Mouse (Mus musculus): ENCODE measurements around the gene Sgms1.
"Not testable (repeated sequence)": the region's sequence is repeated elsewhere in the genome, so short reads cannot be mapped to it uniquely, and the experiment has no call there.

Gene Sgms1

GRCm38 (mm10) chr19:32172511-32172981 lies 217.0 kb downstream of the Sgms1 start:
- no peak for DNase-seq

DNA sequence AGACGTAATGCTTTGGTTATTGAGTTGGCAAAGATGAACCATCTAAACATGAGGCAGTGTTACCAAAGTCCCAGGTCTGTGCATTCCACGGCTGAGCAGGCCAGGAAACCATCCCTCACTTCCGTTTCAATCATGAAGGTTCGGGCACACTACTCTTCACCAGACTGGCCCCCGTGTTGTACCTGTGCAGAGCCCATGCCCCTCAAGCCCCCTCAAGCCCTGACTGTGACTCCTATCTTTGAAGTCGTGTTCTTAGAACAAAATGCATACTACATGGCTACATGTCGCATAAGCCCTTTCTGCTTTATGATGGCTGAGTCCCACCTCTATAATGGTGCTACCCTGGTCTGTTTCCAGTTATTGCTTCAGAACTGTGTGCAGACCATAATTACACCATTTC lies 217.5 kb downstream of the Sgms1 start:
- no peak for DNase-seq

DNA sequence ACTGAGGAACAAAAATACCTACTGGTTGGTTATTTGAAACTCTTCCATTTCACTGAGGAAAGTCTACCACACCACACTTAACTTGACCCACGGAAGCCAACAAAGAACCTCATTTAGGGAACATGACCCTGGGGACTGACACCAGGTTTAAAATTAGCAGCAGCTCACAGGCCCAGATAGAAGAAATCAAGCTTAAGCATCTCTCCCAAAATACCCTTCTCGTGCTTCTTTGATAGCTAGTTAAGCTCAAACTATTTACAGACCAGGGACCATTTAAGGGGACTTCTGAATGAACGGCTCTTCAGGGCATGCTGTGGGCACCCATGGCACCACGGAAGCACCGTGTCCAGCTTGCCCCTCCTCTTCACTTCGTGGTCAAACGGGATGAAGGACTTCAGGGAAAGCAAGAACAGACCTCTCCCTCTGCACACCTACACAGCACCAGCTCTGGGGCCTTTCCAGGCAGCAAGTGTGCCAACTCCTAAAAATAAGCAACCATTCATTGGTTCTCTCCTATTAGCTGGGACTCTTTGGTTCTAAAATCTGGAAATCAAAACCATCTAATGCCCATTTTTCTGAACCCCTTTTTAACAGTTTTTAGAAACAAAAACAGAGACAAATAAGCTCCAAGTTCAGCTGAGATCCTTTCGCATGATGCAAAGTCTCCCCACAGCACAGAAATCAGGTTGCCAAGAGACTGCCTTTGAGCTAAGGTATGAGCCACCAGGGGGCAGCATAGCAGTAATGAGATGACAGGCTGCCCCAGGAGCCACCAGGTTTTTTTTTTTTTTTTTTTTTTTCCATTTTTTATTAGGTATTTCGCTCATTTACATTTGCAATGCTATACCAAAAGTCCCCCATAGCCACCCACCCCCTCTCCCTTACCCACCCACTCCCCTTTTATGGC lies 219.6 kb downstream of the Sgms1 start:
- peak; percentile 62 for DNase-seq

DNA sequence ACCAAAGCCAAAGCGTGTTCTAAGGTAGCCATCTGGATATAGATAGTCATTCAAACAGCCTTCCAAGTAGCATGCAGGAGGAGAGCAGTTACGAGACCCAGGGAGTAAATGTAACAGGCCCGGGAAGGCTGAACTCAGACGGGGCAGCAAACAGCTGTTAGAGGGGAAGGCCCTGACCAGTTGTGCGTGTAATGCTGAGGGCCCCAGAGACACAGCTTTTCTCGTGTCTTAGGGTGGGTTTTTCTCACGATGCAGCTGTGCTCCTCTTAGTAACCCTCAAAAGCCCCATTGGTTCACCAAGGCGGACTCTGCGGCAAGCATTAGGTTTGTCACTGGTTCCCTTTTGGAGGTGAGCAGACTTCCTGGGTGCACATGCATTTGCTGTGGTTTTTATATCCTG lies 221.5 kb downstream of the Sgms1 start:
- DNase-seq, result no peak

DNA sequence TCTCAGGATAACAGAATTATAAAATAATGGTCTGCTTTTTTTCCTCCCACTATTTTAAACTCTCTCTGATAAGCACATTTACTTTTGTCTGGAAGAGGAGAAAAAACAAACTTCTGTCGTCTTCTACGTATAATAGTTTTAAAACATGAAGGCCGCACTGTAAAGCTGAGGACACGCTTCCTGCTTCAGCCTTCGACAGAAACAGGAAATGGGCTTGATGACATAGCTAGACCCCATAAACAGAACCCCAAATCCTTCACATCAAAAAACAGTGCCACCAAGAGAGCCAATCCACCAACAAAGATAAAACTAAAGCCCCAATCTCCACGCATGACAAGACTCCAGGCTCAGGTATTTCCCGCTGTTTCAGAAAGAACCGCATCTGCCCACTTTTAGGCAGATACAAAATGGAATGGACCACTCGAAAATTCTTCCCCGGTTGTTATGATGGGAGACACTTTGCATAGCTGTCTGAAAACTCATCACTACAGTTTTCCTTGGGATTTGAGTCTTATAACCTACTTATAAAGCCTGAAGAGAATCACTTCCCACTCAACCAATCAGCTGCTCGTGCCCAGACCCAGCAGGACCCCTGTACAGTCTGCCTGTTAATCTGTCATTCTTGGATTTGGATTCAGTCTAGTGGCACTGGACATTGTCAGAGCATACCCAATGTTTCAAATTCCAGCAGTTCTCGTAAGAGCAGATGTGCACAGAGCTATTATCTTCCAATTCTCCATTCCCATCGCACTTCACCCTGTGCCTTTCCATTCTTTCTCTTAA lies 222.5 kb downstream of the Sgms1 start:
- no peak for DNase-seq

DNA sequence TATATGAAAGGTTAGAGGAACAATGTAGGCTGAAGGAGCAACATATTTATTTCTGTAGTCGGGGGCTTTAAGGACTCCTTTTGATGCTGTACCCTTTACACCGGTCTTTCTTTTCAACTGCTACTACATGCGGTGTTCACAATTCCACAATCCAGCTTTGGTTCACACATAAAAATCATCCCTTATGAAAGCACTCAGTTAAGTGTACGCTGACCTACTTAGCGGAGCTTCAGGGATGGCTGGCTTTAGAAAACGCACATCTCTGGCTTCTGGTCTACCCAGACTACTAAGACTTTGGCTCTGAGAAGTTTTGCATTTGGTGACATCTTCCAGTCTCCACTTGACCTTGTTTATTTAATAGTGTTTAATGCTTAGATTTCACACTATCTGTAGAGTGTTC lies 223.8 kb downstream of the Sgms1 start:
- DNase-seq, result no peak

DNA sequence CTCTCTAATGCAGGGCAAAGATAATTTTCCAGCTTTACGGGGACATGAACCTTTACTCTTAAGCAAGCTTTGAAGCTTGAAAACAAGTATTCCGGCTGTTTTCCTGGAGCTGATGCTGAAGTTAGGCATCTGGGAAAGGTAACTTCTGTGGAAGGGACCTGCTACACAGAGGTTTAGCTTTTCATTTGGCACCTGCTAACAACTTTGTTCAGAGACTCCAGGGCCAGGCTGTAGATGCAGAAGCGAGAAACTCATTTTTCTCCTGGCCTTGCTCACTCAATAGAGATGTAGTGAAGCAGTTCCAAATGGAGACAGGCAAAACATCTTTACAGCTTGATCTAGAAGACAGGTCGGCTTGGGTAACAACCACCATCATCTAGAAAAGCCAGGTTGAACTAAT lies 225.4 kb downstream of the Sgms1 start:
- no peak for DNase-seq

GRCm38 (mm10) chr19:32159944-32160343 lies 229.6 kb downstream of the Sgms1 start:
- no peak for DNase-seq

DNA sequence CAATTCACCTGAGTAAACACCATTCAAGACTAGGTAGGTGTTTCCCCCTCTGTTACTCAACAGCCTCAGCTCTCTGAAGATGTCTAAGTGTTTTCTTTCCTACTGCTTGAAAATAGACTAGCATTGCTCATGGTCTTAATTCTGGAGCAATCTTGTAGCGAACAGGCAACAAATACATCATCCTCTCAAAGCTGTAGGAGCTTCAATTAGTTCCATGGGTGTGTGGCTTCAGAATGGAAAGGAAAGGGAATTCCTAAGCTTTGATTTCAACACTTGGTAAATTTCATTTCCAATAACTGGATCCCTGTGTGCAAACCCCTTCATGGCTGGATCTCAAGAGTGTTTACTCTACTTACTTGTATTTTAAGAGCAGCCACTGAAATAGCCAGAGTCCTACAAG lies 230.3 kb downstream of the Sgms1 start:
- DNase-seq, result no peak

- no peak for DNase-seq
Measured at GRCm38 (mm10) chr19:32157045-32157444, 232.5 kb downstream of the Sgms1 start.

GRCm38 (mm10) chr19:32152529-32152928 lies 237.0 kb downstream of the Sgms1 start:
- DNase-seq, result no peak

GRCm38 (mm10) chr19:32148710-32149109 lies 240.8 kb downstream of the Sgms1 start:
- no peak for DNase-seq

DNA sequence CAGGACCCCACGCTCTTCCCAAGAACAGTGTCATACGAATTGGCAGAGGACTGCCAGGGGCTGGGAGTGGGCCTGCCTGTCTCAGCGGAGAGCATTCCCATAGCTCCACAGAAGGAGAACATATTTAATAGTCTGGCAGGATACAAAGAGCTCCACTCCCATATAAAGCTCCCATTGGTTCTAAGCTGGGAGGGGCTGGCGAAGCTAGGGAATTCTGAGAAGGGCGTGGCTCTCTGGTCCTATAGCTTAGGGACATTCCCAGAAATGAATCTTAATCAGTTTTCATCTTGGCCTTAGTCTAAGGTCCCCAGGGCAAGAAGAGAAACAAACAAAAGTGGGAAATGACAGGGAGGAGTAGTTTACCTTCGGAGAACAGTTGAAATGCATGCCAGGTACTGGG lies 247.1 kb downstream of the Sgms1 start:
- DNase-seq, result no peak

DNA sequence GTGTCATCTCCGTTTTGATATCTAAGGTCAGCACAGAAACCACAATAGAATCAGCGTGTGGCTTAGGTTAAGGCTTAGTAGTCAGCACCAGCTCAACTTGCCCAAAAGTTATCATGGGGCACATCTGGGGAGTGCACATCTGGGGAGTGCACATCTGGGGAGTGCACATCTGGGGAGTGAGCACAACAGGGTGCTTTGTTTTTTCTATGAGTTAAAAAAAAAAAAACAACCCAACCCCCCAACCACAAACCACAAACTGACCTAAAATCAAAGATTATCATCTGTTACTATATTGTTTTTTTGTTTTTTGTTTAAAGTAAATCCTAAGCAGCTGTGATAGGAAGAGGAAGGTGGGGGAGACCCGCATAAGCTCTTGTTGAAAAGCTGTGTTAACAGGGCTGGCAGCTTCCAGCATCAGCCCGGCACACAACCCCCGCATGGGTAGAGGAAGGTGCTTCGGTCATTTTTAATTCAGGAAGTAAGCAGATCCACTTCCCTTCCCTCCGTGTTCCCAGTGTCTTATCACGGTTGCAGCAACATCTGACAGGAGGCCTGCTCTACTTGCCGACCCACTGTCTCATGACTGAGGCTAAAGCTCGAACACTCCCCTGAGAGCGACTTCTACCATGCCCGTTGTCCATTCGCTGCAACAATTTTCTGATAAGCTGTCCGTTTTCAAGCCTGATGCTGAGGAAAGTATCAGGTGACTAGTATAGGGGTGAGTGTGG lies 251.0 kb downstream of the Sgms1 start:
- DNase-seq, result no peak

GRCm38 (mm10) chr19:32137904-32138303 lies 251.6 kb downstream of the Sgms1 start:
- no peak for DNase-seq

- DNase-seq, result no peak
Measured at GRCm38 (mm10) chr19:32136888-32137625, 252.5 kb downstream of the Sgms1 start.

- not testable (repeated sequence) for DNase-seq
Measured at GRCm38 (mm10) chr19:32131707-32132488, 257.6 kb downstream of the Sgms1 start.

GRCm38 (mm10) chr19:32129281-32129680 lies 260.2 kb downstream of the Sgms1 start:
- DNase-seq, result no peak

DNA sequence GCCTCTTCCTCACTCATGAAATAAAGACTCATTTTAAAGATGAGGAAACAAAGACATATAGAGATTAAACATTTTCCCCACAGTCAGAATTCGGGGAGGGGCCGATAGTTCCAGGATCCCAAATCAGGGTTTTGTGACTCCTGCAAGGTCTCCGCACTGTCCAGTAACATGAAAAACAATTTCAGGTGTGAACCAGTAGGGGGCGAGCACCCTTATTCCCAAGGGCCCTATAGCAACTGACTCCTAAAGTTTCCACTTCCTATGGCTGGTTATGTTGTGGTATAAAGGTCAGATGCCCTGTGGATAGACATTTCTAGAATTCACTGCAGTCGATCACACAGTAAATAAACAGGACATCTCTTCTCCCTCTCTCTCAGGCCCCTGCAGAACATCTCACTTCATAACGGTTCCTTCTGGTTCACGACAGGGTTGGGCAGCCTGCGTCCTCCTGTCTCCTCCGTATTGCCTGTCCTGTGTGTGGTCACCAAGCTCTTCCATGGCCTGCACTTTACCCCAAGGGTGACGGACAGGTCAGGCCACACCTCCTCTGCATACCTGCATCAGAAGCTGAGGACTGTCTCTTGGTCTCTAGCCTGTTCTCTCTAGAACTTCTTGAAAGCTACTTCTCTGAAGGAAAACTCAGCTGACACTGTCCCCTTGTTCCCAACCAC lies 262.2 kb downstream of the Sgms1 start:
- DNase-seq, result no peak

GRCm38 (mm10) chr19:32124155-32124554 lies 265.4 kb downstream of the Sgms1 start:
- DNase-seq, result no peak

GRCm38 (mm10) chr19:32123196-32123595 lies 266.3 kb downstream of the Sgms1 start:
- no peak for DNase-seq
